Mouse (Mus musculus): ENCODE data around the gene Olfr6. TPM values are rescaled to one million over a fixed set of nuclear protein-coding genes. Genes with fewer than 3 reads are reported as not detected.

Gene Olfr6
- not detected in 2 replicates for polyA plus RNA-seq (2012; rRNA removed)

DNA sequence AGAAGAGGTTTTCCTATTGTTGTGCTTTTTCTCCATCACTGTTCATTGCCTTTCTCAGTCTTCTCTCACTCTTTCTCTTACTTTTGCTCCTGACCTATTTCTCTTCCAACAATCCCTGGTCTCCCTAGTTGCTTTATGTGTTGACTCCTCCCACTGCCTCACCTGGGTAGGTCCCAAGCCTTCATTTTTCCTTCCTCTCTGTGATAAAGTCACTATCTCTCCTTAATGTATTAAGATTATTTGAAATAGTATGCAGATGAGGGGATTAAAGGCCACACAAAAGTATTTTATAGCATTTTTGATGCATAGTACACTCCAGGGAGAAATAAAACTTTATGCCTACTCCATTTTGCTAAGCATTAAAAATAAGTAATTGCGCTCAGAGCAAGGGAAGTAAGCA, at the start of gene Olfr6:
TSS of gene Olfr6 (minus strand) at position 101 of the 400 bp plus-strand sequence.

DNA sequence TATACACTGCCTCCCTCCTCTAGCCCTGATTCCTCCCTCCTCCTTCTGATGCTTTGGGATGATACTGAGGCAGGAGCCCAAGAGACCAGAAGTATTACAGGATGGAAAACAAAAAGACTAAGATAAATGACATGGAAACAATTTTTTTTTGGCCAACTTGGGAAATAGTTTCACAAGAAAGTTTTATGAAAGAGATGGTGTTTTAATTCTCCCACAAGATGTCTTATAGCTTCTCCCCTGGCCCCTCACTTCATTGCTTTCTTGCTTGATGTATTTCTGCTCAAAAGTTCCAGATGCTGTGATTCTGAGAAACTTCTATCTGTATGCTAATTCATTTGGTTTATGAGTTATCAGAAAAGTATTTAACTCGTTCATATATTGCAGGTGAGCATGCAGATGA, 42.2 kb upstream of the Olfr6 start, which contains the start of gene Olfr2:
TSS of gene Olfr2 (minus strand) at position 101 of the 400 bp plus-strand sequence.

DNA sequence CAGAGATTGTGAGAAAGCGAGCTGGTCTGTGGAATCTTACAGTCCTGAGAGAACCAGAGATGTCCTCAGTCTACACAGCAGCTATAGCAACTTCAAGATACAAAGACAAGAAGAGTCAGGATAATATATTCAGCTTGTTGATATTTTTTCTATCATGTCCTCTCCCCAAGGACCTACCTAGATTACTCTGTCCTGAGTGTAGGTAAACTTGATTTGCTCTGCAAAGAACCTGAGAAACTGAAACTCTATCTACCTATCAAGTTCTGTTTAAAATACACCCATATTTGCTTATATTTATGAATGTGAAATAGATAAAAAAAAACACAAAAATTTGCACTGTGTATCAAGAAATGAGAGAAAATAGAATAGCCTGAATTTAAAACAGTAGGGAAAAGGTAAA, 11.6 kb upstream of the Olfr6 start, which contains the start of gene Olfr711:
TSS of gene Olfr711 (minus strand) at position 101 of the 400 bp plus-strand sequence.

DNA sequence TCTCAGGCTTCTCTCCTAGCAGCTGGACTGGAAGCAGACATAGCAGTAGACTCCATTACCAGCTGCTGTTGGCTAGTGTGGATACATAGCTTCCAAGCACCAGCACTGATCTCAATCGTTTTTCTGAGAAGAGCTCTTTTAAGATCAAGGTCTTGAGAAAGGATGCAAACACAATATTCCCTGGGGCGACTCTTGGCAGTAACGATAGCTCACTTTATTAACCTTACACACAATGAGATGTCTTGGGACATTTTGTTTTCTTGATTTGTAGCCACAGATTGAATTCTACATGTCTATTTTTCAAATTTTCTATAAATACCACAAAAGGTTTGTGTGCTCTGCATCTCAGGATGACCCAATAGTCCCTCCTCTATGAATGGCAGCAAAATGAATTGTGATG, 15.5 kb downstream of the Olfr6 start, which contains the start of gene Olfr710:
TSS of gene Olfr710 (minus strand) at position 101 of the 400 bp plus-strand sequence.

DNA sequence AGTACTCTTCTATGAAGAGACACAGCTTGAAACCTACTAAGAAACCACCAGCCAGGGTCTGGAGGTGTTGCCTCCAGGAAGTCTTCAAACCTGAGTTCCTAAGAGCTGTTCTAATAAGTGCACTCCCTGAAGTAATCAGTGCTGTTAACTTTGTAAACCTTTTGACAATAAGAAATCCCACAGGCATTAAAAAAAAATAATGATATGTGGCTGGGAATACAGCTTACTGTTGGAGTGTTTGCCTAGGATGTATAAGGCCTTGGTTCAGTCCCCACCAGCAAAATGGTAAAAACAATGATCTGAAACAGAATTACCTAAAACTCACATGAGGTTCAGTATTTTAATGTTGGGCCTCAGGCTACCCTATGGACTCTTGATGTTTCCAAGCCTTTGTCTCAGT, 31.6 kb downstream of the Olfr6 start, which contains the start of gene Olfr709-ps1:
TSS of gene Olfr709-ps1 (minus strand) at position 101 of the 400 bp plus-strand sequence.

DNA sequence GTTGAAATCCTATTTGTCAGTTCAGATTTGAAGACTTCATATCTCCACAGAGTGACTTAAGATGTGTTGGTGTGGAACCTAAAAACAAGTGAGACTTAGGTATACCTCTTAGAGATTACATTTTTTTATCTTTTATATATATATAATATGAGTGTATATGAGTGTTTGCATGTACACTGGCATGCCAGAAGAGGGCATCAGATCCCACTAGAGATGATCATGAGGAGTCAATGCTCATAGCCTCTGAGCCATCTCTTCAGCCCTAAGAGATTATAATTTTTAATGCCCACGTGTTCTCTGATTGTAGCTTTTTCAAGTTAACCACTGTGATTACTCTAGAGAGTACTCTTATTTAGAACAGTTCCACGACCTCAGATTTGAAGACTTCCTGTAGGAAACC, 56.1 kb downstream of the Olfr6 start, which contains the start of gene Olfr1532-ps1:
TSS of gene Olfr1532-ps1 (plus strand) at position 326 of the 400 bp plus-strand sequence.

Other genes starting within 250 kb of the Olfr6 start
- not detected in 2 replicates for gene Olfr695, start 247.5 kb downstream of the Olfr6 start, polyA plus RNA-seq (2012; rRNA removed)
- not detected in 2 replicates for gene Olfr697, start 221.5 kb downstream of the Olfr6 start, polyA plus RNA-seq (2012; rRNA removed)
- not detected in 2 replicates for gene Olfr698, start 208.5 kb downstream of the Olfr6 start, polyA plus RNA-seq (2012; rRNA removed)
- not detected in 2 replicates for gene Olfr699, start 170.7 kb downstream of the Olfr6 start, polyA plus RNA-seq (2012; rRNA removed)
- gene Olfr700, start 155.1 kb downstream of the Olfr6 start, polyA plus RNA-seq (2012; rRNA removed), result not detected in 2 replicates
- gene Olfr701, start 149.8 kb downstream of the Olfr6 start, polyA plus RNA-seq (2012; rRNA removed), result 0.15 TPM in 1 of 2 replicates, not detected in the other
- gene Olfr702, start 130.0 kb downstream of the Olfr6 start, polyA plus RNA-seq (2012; rRNA removed), result not detected in 2 replicates
- gene Olfr703, start 120.6 kb downstream of the Olfr6 start, polyA plus RNA-seq (2012; rRNA removed), result not detected in 2 replicates
- gene Olfr704, start 100.8 kb downstream of the Olfr6 start, polyA plus RNA-seq (2012; rRNA removed), result not detected in 2 replicates
- gene Olfr705, start 87.0 kb downstream of the Olfr6 start, polyA plus RNA-seq (2012; rRNA removed), result not detected in 2 replicates
- not detected in 2 replicates for gene Olfr706, start 75.8 kb downstream of the Olfr6 start, polyA plus RNA-seq (2012; rRNA removed)
- not detected in 2 replicates for gene Olfr707, start 62.7 kb downstream of the Olfr6 start, polyA plus RNA-seq (2012; rRNA removed)
- not detected in 2 replicates for gene Olfr1532-ps1, start 55.9 kb downstream of the Olfr6 start, polyA plus RNA-seq (2012; rRNA removed)
- not detected in 2 replicates for gene Olfr709-ps1, start 31.7 kb downstream of the Olfr6 start, polyA plus RNA-seq (2012; rRNA removed)
- not detected in 2 replicates for gene Olfr710, start 15.6 kb downstream of the Olfr6 start, polyA plus RNA-seq (2012; rRNA removed)
- gene Olfr711, start 11.5 kb upstream of the Olfr6 start, polyA plus RNA-seq (2012; rRNA removed), result not detected in 2 replicates
- gene Olfr2, start 42.1 kb upstream of the Olfr6 start, polyA plus RNA-seq (2012; rRNA removed), result not detected in 2 replicates
- gene Olfr713, start 67.2 kb upstream of the Olfr6 start, polyA plus RNA-seq (2012; rRNA removed), result not detected in 2 replicates
- not detected in 2 replicates for gene Olfr714, start 107.0 kb upstream of the Olfr6 start, polyA plus RNA-seq (2012; rRNA removed)
- gene Olfr17, start 129.3 kb upstream of the Olfr6 start, polyA plus RNA-seq (2012; rRNA removed), result not detected in 2 replicates
- not detected in 2 replicates for gene Olfr715b, start 146.4 kb upstream of the Olfr6 start, polyA plus RNA-seq (2012; rRNA removed)
- not detected in 2 replicates for gene Olfr715, start 167.1 kb upstream of the Olfr6 start, polyA plus RNA-seq (2012; rRNA removed)
- not detected in 2 replicates for gene Olfr716, start 174.4 kb upstream of the Olfr6 start, polyA plus RNA-seq (2012; rRNA removed)
- gene Nlrp14, start 203.1 kb upstream of the Olfr6 start, polyA plus RNA-seq (2012; rRNA removed), result 10.1 and 13.2 TPM in 2 replicates
- gene Rbmxl2, start 245.5 kb upstream of the Olfr6 start, polyA plus RNA-seq (2012; rRNA removed), result 0.47 and 1.9 TPM in 2 replicates